Mouse (Mus musculus) ES-E14 (cell line): ENCODE measurements around the gene Ndufv3.

Source experiments
- CHD2 ChIP-seq: IDR thresholded peaks from 2 replicates; pipeline ENCODE4 v1.6.1; 2014; ENCODE audit warnings: mild to moderate bottlenecking, low read depth, low read length, inconsistent platforms
- HCFC1 ChIP-seq: IDR thresholded peaks from 2 replicates; pipeline ENCODE4 v1.6.1; 2012; ENCODE audit warnings: low read length, inconsistent platforms, borderline replicate concordance; ENCODE audit not compliant: insufficient read depth
- MAFK ChIP-seq: IDR thresholded peaks from 2 replicates; pipeline ENCODE4 v1.6.1; 2014; ENCODE audit warnings: mild to moderate bottlenecking, low read depth, low read length, inconsistent platforms; ENCODE audit not compliant: insufficient read depth
- ZC3H11A ChIP-seq: IDR thresholded peaks from 2 replicates; pipeline ENCODE4 v1.6.1; 2012; ENCODE audit warnings: low read depth, mild to moderate bottlenecking, inconsistent platforms, low read length, borderline replicate concordance
- ZNF384 ChIP-seq: IDR thresholded peaks from 2 replicates; pipeline ENCODE4 v1.6.1; 2012; ENCODE audit warnings: low read depth, low read length, inconsistent platforms

DNA sequence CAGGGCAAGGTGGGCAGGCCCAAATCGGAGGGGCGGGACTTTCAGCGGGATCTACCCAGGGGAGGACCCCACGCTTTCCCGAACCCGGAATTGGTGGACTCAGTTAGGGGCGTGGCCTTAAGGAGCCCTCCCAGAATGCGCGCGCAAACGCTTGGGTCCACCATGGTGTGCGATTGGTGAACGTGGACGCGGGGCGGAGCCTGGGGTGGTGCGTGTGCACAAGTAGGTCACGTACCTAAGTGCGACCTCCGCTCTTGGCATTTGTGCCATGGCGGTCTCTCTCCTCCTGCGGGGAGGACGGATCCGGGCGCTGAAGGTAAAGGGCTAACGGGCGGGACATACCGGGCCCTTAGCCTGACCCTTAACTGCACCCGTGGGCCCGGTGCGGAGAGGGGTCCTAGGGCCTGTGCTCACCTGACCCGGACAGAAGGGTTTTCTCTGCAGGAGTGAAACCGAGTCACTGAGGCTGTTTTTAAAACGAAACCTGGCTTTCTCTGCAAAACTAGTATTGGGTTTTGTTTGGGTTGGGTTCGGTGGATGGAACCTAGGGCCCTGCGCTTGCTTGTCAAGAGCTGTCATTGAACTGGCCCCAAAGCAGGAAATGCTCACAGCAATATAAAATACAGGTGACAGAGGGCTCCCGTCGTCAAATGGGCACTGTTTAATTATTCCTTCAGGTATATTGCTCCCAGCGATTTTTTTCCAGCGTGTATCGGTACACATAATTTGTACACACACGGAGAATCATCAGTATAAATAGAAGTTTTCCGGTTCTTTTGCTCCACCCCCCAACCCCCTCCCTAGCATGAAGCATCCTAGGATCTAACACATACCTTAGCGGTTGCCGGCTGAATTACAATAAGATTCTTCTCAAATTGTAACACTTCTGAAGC is at the start of gene Ndufv3, which contains the start of gene Wdr4:
- TF ChIP-seq HCFC1, result 0 out of 2 replicates have a peak, but pooled peaks have one; percentile 30
- TF ChIP-seq MAFK, result no peak
- no peak for TF ChIP-seq CHD2
- no peak for TF ChIP-seq ZC3H11A
- no peak for TF ChIP-seq ZNF384
